Mouse (Mus musculus): ENCODE measurements around the gene Btbd2. TPM values are rescaled to one million over a fixed set of nuclear protein-coding genes. Genes with fewer than 3 reads are reported as not detected.
A peak's percentile ranks its signal among the peaks of the same experiment; 100 is the strongest.
"Not testable (repeated sequence)": the region's sequence is repeated elsewhere in the genome, so short reads cannot be mapped to it uniquely, and the experiment has no call there.

Gene Btbd2
- polyA plus RNA-seq, 1 experiment from 2014 or later = 68.2 TPM

DNA sequence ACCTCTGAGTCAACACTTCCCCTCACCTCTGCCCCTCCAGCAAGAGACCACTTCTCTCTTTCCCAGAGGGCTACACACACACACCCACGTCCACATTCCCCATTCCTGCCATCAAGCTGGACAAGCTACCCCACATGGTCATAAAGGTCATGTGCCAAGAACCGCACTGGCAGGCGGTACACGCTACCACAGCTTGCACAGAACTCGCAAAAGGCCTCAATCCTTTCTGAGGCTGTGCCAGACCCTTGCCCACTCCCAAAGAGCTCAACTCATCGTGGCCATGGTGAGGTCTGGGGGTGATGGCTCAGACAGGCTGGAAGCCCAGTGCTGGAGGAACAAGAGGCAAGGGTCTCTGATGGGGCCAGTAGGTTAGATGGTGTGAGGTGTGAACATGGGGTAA is 2.0 kb downstream of the Btbd2 start:
- Histone ChIP-seq H3K9me3 (no peaks in the 10 kb centered on the region), H3K27ac (no peak overlapping the region), H3K4me1 (peaks cover 36% of the 10 kb centered on the region), H3K4me3 (peak overlapping the region; percentile 86), H3K27me3 (no peaks in the 10 kb centered on the region), H3K36me3 (peaks cover 25% of the 10 kb centered on the region), H3K4me2 (peak overlapping the region; percentile 65), H3K9ac (peak overlapping the region; percentile 91; the same call in 1 of the 2 replicates)
- ATAC-seq (ENCODE audit: insufficient number of reproducible peaks, low FRiP score, low TSS enrichment, low read depth) = no peak
- 69% methylated on average over 6 of the region's 6 CpGs for WGBS

DNA sequence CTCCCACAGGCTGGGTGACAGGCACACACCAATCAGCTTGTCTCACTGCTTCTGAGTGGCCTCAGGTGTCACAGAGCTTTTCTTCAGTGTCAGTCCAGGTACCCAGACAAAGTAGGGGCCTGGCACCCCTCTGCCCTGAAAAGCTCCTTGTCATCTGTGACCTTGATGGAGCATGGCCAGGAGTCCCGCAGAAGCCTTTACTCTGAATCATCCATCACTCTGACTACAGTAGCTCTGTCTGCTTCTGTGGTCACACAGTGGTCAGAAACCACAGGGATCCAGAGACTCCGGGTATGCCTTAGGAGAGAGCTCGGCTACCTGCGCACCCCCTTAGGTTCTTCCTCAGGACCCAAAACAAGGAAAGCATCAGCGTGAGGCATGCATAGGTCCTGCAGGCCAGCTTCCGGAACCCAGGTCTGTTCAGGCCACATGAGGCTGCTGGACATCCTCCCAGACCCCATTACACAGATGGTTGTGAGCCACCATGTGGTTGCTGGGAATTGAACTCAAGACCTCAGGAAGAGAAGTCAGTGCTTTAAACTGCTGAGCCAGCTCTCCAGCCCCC is 3.6 kb downstream of the Btbd2 start:
- H3K9ac ChIP-seq = no peak overlapping the region
- ATAC-seq (ENCODE audit: insufficient number of reproducible peaks, low FRiP score, low TSS enrichment, low read depth) = no peak

DNA sequence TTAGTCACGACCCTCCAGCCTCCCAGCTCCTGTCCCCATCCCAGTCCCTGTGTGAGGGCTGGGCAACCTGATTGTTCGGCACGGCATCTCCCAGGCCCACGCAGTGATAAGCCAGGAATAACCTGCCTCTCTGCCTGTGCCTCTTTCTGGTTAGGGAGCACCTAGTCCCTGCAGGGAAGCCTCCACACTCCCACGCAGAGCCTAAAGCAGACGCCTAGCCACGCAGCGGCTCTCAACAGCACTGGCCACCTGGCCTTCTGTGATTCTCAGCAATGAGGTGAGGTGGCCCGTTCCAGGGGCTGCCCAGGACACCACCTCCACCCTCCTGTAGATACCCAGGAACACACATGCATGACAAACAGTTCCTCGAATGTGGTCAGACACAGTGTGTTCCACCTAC is 6.5 kb downstream of the Btbd2 start:
- Histone ChIP-seq H3K27me3 (no peaks in the 10 kb centered on the region), H3K4me1 (peaks cover 18% of the 10 kb centered on the region), H3K4me3 (no peak overlapping the region), H3K4me2 (no peak overlapping the region), H3K36me3 (peaks cover 57% of the 10 kb centered on the region), H3K27ac (no peak overlapping the region), H3K9ac (no peak overlapping the region), H3K9me3 (no peaks in the 10 kb centered on the region)
- 92% methylated on average over 10 of the region's 10 CpGs for WGBS
- ATAC-seq (ENCODE audit: insufficient number of reproducible peaks, low FRiP score, low TSS enrichment, low read depth) = no peak

More for the DNA sequence above, 3.6 kb downstream of the Btbd2 start:
- 93% methylated on average over 6 of the region's 6 CpGs for WGBS
- no peak overlapping the region for H3K27ac ChIP-seq
- H3K36me3 ChIP-seq = peaks cover 32% of the 10 kb centered on the region
- H3K4me1 ChIP-seq = peaks cover 30% of the 10 kb centered on the region
- H3K4me2 ChIP-seq = no peak overlapping the region
- no peaks in the 10 kb centered on the region for H3K9me3 ChIP-seq
- no peaks in the 10 kb centered on the region for H3K27me3 ChIP-seq
- H3K4me3 ChIP-seq = no peak overlapping the region

DNA sequence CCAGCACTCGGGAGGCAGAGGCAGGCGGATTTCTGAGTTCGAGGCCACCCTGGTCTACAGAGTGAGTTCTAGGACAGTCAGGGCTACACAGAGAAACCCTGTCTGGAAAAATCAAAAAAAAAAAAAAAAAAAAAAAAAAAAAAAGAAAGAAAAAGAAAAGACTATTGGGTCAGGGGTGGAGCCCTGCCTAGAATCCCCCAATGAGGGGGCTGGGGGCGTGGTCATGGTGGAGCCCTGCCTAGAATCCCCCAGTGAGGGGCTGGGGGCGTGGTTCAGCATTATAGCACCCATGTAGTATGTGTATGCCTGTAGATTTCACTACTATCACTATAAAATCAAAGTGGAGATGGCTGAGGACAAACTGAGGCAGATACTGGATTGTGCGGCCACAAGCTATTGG is 7.0 kb downstream of the Btbd2 start:
- H3K27me3 ChIP-seq; H3K4me2 ChIP-seq; H3K27ac ChIP-seq; ATAC-seq (ENCODE audit: insufficient number of reproducible peaks, low FRiP score, low TSS enrichment, low read depth); H3K9ac ChIP-seq; H3K4me3 ChIP-seq; H3K9me3 ChIP-seq: not testable (repeated sequence)
- Histone ChIP-seq H3K36me3 (peaks cover 62% of the 10 kb centered on the region), H3K4me1 (peaks cover 13% of the 10 kb centered on the region)
- 88% methylated on average over 6 of the region's 6 CpGs for WGBS

DNA sequence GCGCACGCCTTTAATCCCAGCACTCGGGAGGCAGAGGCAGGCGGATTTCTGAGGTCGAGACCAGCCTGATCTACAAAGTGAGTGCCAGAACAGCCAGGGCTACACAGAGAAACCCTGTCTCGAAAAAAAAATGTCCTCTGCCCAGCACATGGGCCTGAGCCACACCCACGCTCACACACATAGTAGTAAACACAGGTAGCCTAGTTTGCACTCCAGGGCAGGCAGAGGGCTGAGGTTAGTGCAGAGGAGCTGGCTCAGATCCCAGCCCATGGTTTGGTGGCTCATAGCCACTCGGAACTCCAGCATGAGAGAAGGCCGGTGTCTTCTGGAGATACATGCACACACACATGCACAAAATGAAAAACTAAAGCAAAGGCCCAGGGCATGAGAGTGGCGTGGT is 9.9 kb downstream of the Btbd2 start:
- 93% methylated on average over 10 of the region's 10 CpGs for WGBS

DNA sequence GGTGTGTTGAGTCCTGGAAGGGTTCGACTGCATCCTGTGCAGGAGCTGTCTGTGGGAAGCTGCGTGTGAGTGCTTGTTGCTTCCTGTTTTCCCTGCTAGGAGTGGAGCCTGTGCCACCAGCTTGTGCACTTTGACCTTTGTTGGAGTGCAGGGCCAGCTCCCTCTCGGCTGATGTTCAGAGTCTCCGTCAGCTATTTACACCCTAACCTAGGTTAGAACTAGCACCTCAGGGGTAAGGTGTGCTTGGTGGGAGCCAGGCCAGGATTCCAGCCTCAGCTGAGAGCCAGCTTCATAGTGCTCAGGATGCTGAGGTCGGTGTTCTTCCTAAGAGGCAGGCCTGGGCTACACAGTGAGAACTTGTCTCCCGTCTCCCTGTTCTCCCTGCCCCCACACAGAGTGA is 21.5 kb downstream of the Btbd2 start:
- H3K4me2 ChIP-seq = no peak overlapping the region
- WGBS = 83% methylated on average over 6 of the region's 6 CpGs
- no peaks in the 10 kb centered on the region; the same call in 1 of the 2 replicates for H3K4me1 ChIP-seq
- no peak for ATAC-seq (ENCODE audit: insufficient number of reproducible peaks, low FRiP score, low TSS enrichment, low read depth)
- H3K27ac ChIP-seq = no peak overlapping the region
- no peaks in the 10 kb centered on the region for H3K27me3 ChIP-seq
- H3K9me3 ChIP-seq = no peaks in the 10 kb centered on the region
- H3K9ac ChIP-seq = no peak overlapping the region
- H3K4me3 ChIP-seq = no peak overlapping the region
- peaks cover 74% of the 10 kb centered on the region for H3K36me3 ChIP-seq

More for the DNA sequence above, 9.9 kb downstream of the Btbd2 start:
- Histone ChIP-seq H3K27ac (no peak overlapping the region), H3K36me3 (peaks cover 78% of the 10 kb centered on the region), H3K4me3 (no peak overlapping the region), H3K27me3 (no peaks in the 10 kb centered on the region), H3K4me1 (no peaks in the 10 kb centered on the region), H3K4me2 (no peak overlapping the region), H3K9ac (no peak overlapping the region), H3K9me3 (no peaks in the 10 kb centered on the region)
- ATAC-seq (ENCODE audit: insufficient number of reproducible peaks, low FRiP score, low TSS enrichment, low read depth) = no peak

DNA sequence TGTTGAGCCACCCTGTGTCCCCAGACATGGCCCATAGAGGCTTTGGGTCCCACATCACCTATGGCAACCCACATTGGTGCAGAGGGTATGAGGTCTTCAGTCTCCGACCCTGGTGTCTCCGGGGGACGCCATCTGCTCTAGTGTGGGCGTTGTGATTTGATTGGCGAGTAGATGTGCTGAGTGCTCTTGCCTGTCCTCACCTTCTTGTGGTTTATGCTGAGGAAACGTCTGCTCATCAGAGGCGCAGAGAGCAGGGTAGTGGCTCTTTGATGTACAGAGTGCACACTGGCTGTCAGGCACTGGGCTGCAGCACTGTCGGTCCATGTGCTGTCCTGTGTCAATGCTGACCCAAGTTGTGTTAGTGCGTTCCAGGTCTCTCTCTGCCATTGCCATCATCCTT is 27.9 kb downstream of the Btbd2 start:
- peaks cover 34% of the 10 kb centered on the region for H3K4me1 ChIP-seq
- H3K27ac ChIP-seq = no peak overlapping the region
- H3K27me3 ChIP-seq = no peaks in the 10 kb centered on the region
- peaks cover 21% of the 10 kb centered on the region for H3K36me3 ChIP-seq
- H3K4me3 ChIP-seq = no peak overlapping the region
- no peaks in the 10 kb centered on the region for H3K9me3 ChIP-seq
- H3K4me2 ChIP-seq = no peak overlapping the region
- WGBS = 86% methylated on average over 9 of the region's 9 CpGs
- no peak for ATAC-seq (ENCODE audit: insufficient number of reproducible peaks, low FRiP score, low TSS enrichment, low read depth)
- no peak overlapping the region for H3K9ac ChIP-seq

DNA sequence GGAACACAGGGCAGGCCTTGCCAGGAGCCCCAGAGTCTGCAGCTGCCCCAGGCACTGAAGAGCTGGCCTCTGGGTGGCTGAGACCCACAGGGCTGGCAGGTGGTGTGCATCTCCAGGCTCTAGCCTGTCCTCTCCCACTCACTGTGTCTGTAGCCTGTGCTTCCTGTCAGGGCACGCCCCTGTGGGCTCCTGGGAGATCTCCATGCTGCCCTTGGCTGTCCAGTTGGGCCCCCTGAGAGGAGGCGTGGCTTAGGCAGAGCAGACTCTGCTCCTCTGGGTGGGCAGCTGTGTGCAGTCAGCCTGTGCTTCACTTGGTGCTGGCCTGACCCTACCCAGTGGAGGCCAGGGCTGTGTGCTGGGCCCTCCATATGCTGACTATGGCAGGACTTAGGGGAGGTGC is 29.2 kb downstream of the Btbd2 start:
- no peak overlapping the region for H3K9ac ChIP-seq
- H3K36me3 ChIP-seq = peaks cover 16% of the 10 kb centered on the region
- no peaks in the 10 kb centered on the region for H3K27me3 ChIP-seq
- ATAC-seq (ENCODE audit: insufficient number of reproducible peaks, low FRiP score, low TSS enrichment, low read depth) = peak; percentile 32
- no peak overlapping the region for H3K27ac ChIP-seq
- 66% methylated on average over 2 of the region's 2 CpGs for WGBS
- H3K4me3 ChIP-seq = no peak overlapping the region
- H3K4me2 ChIP-seq = no peak overlapping the region
- no peaks in the 10 kb centered on the region for H3K9me3 ChIP-seq
- peaks cover 42% of the 10 kb centered on the region for H3K4me1 ChIP-seq

DNA sequence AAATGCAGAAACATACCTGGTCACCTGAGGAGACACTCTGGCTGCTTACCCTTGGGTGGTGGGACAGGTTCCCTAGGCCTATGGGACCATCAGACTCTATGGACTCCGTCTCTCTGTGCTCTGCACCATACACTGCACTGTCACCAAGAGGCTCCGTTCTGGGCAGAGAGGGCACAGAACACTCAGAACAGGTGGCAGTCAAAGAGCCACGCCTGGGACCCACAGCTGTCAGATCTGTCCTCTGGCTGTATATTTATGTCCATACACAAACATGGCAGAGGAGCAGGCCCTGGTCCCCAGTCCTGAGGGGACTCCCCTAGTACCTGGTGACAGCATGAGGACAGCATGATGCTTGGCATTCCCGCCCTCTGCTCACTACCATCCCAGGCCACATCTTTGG is 31.1 kb downstream of the Btbd2 start:
- H3K36me3 ChIP-seq = peaks cover 11% of the 10 kb centered on the region; the same call in 1 of the 2 replicates
- no peaks in the 10 kb centered on the region for H3K9me3 ChIP-seq
- no peak for ATAC-seq (ENCODE audit: insufficient number of reproducible peaks, low FRiP score, low TSS enrichment, low read depth)
- H3K4me2 ChIP-seq = no peak overlapping the region
- no peak overlapping the region for H3K9ac ChIP-seq
- no peak overlapping the region for H3K27ac ChIP-seq
- WGBS = 84% methylated on average over 4 of the region's 4 CpGs
- no peak overlapping the region for H3K4me3 ChIP-seq
- H3K27me3 ChIP-seq = no peaks in the 10 kb centered on the region
- H3K4me1 ChIP-seq = peaks cover 48% of the 10 kb centered on the region

DNA sequence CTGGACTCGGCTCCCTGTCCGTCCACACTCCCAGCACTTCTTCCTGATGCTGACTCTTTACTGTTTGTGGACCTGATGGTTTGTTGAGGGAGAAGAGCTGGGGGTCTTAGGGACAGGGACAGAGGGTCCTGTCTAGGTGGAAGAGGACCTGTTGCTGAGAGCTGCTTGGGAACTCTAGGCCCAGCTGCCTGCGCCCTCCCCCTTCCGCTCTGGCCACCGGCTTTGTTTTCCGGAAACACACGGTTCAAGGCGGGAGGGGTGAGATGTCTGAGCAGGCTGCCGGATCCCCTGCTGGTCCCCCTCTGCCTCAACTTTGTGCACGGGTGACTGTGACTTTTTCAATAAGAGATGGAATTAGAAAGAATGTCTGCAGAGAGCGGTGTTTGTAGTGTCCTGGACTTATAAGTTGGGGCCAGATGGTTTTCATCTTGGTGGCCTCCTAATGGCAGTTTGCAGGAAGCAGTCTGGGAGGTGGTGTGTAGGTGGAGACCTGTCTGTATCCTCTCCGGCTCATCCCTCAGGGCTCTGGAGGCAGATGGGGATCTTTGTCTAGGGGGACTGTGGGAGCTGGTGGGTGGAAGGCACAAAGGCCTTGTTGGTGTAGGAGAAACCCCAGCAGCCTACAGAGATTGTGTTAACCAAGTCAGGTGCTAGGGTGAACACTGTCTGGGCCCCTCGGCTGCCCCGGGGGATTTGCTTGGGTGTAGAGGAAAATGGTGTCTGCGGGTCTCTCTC is 33.2 kb downstream of the Btbd2 start:
- 7% methylated on average over 15 of the region's 15 CpGs for WGBS
- peaks cover 44% of the 10 kb centered on the region for H3K4me1 ChIP-seq
- ATAC-seq (ENCODE audit: insufficient number of reproducible peaks, low FRiP score, low TSS enrichment, low read depth) = no peak

DNA sequence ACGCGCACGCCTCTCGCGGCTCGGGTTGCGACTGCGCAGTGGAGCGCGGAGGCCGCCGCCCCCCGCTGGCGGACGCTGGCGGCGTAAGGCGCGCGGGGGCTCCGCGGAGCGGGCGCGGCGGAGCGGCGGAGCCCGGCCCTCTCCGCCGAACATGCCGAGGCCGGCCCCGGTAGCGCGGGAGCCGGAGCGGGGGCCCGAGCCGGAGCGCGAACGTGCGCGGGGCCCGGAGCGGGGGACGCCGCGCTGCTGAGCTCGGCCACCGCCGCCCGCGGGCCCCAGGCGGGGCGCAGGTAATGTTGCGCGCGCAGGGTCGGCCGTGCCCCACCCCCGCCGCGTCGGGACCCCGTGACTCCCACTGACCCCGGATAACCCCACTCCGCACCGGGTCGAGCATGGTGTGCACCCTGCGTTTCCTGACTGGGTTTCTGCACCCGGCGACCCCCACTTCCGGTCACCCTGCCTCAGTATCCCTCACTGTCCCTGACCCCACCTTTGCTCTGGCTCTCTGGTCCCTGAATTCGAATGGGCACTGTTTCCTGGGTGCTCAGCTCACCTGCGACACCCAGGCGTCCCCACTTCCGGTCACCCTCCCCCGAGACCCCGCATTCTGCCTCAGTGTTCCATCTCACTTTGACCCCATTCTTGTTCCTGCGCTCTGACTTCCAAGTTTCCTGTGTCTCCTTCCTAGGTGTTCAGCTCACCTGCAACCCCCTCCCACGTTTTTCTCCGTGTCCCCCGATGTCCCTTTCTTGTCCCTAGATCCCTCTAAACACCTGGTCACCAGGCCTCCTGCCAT is 34.0 kb downstream of the Btbd2 start, which contains the start of gene Csnk1g2:
TSS of gene Csnk1g2 (plus strand) at position 178 of the 796 bp plus-strand sequence.
- no peak for ATAC-seq (ENCODE audit: insufficient number of reproducible peaks, low FRiP score, low TSS enrichment, low read depth)
- under 1% methylated on average over 66 of the region's 85 CpGs for WGBS
- Histone ChIP-seq H3K9ac (peak within 1 kb of the TSS; percentile 89), H3K4me2 (peak within 1 kb of the TSS; percentile 91), H3K27ac (peak within 1 kb of the TSS; percentile 96), H3K27me3 (no peaks in the 10 kb centered on the region), H3K9me3 (no peaks in the 10 kb centered on the region), H3K36me3 (no peaks in the 10 kb centered on the region), H3K4me3 (peak within 1 kb of the TSS; percentile 94), H3K4me1 (peaks cover 41% of the 10 kb centered on the region)

More for the DNA sequence above, 33.2 kb downstream of the Btbd2 start:
- Histone ChIP-seq H3K4me3 (peak overlapping the region; percentile 94), H3K36me3 (no peaks in the 10 kb centered on the region), H3K9ac (peak overlapping the region; percentile 89), H3K4me2 (peak overlapping the region; percentile 91), H3K27ac (peak overlapping the region; percentile 87), H3K9me3 (no peaks in the 10 kb centered on the region), H3K27me3 (no peaks in the 10 kb centered on the region)

All from limb, embryonic 15.5 days (tissue).